Mouse (Mus musculus) embryonic facial prominence, embryonic 11.5 days (tissue): ENCODE data around the gene Kcna10. TPM values are rescaled to one million over a fixed set of nuclear protein-coding genes. Genes with fewer than 3 reads are reported as not detected.

Experiments used
- ATAC-seq: fragments of 200-750 bp; cut with Nextera tagmentation; replicated peaks from 2 replicates; pipeline ENCODE4 v1.8.0; 2017; ENCODE audit warnings: low read depth; ENCODE audit not compliant: insufficient number of reproducible peaks, low FRiP score, low TSS enrichment
- DNase-seq: peaks from one replicate; pipeline ENCODE4 v3.0.0-alpha.2; 2015; ENCODE audit warnings: low spot score
- H3K27ac ChIP-seq: fragments of 300-500 bp; sonication (generic); replicated peaks from 2 replicates; pipeline ENCODE4 v1.5.1; 2014; ENCODE audit warnings: mild to moderate bottlenecking, low read depth, low read length, control low read depth
- H3K27me3 ChIP-seq: fragments of 300-500 bp; sonication (generic); 2 replicates; pipeline ENCODE4 v1.6.1; 2014; ENCODE audit warnings: mild to moderate bottlenecking, low read length, moderate library complexity, mixed read lengths; ENCODE audit not compliant: control insufficient read depth, insufficient read depth
- H3K36me3 ChIP-seq: fragments of 300-500 bp; sonication (generic); replicated peaks from 2 replicates; pipeline ENCODE4 v1.6.1; 2014; ENCODE audit warnings: low read depth, mild to moderate bottlenecking, low read length, moderate library complexity, mixed read lengths; ENCODE audit not compliant: control insufficient read depth, insufficient read depth
- H3K4me1 ChIP-seq: fragments of 300-500 bp; sonication (generic); 2 replicates; pipeline ENCODE4 v1.6.1; 2014; ENCODE audit warnings: low read length, mixed read lengths; ENCODE audit not compliant: control insufficient read depth, insufficient read depth
- H3K4me2 ChIP-seq: fragments of 300-500 bp; sonication (generic); 2 replicates; pipeline ENCODE4 v1.6.1; 2014; ENCODE audit warnings: low read depth, mild to moderate bottlenecking, control low read depth, low read length, moderate library complexity
- H3K4me3 ChIP-seq: fragments of 300-500 bp; sonication (generic); 2 replicates; pipeline ENCODE4 v1.5.1; 2014; ENCODE audit warnings: low read depth, low read length, control low read depth
- H3K9ac ChIP-seq: fragments of 300-500 bp; sonication (generic); replicated peaks from 2 replicates; pipeline ENCODE4 v1.6.1; 2014; ENCODE audit warnings: mild to moderate bottlenecking, control low read depth, low read length
- H3K9me3 ChIP-seq: fragments of 300-500 bp; sonication (generic); replicated peaks from 2 replicates; pipeline ENCODE4 v1.6.1; 2016; ENCODE audit warnings: mild to moderate bottlenecking, low read length, inconsistent platforms, mixed read lengths; ENCODE audit not compliant: control insufficient read depth
- WGBS: fragments of 180-500 bp; shearing (Covaris S2); extraction: QIAGEN DNeasy Blood & Tissue Kit; methylation state at CpG from one replicate; pipeline ENCODE4 v1.1.7; 2014; 5-methylcytosine and 5-hydroxymethylcytosine counted together
- polyA plus RNA-seq: library from polyadenylated mRNA; unstranded; fragments of >200 nt; fragmentation: Nextera tagmentation; extraction: Ambion mirVana; gene quantifications from 2 replicates; pipeline ENCODE4 v1.2.1, GENCODE M21; 2014

Gene Kcna10
- polyA plus RNA-seq, 1 experiment from 2014 or later: not detected

DNA sequence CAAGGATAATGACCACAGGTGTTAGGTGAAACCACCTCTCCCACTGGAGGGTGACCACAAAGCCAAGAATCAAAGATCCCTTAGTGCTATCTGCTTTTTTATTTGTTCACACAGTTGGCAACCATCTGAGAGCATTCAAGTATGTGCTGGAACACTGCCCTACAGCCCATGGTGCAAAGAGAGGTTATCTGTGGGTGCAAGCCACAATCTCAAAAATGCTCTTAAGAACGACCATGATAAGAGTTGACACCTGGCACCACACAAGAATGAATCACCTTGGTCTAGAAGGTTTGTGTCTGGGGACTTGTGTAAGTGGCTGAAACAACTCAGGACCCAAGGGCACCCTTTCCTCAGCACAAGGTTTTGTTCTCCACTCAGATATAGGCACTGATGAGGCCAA lies 40.4 kb downstream of the Kcna10 start:
- Histone ChIP-seq H3K4me2 (no peak overlapping the region), H3K9me3 (no peaks in the 10 kb centered on the region), H3K4me3 (no peak overlapping the region), H3K36me3 (no peaks in the 10 kb centered on the region), H3K27ac (no peak overlapping the region), H3K9ac (no peak overlapping the region), H3K27me3 (no peaks in the 10 kb centered on the region), H3K4me1 (no peaks in the 10 kb centered on the region)
- ATAC-seq: no peak
- no peak for DNase-seq
- WGBS: 65% methylated on average over 1 of the region's 1 CpGs

- Histone ChIP-seq H3K4me1 (no peaks in the 10 kb centered on the region), H3K36me3 (no peaks in the 10 kb centered on the region), H3K4me2 (no peak overlapping the region), H3K9me3 (no peaks in the 10 kb centered on the region), H3K9ac (no peak overlapping the region), H3K4me3 (no peak overlapping the region), H3K27ac (no peak overlapping the region), H3K27me3 (no peaks in the 10 kb centered on the region)
- ATAC-seq (no peak), DNase-seq (no peak)
- WGBS: 83% methylated on average over 5 of the region's 5 CpGs
These were observed 43.0 kb downstream of the Kcna10 start for GRCm38 (mm10) chr3:107225820-107226219.

DNA sequence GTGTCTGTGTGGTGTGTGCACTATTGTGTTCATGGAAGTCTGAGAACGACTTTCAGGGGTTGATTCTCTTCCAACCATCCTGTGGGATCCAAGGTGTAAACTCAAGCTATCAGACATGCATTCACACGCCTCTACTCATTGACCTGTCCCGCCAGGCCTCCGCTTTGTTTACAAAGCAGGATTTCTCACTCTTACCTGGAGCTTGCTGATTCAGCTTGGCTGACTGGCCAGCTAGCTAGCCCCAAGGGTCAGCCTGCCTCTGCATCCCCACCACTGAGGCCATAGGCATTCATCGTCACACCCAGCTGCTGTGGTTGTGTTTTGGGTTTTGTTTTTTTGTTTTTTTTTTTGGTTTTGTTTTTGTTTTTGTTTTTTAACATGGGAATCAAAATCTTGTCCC lies 46.4 kb downstream of the Kcna10 start:
- no peaks in the 10 kb centered on the region for H3K36me3 ChIP-seq
- no peaks in the 10 kb centered on the region for H3K27me3 ChIP-seq
- WGBS: 80% methylated on average over 5 of the region's 5 CpGs
- ATAC-seq (no peak), DNase-seq (no peak)
- no peaks in the 10 kb centered on the region for H3K4me1 ChIP-seq
- no peak overlapping the region for H3K27ac ChIP-seq
- no peak overlapping the region for H3K4me3 ChIP-seq
- H3K9me3 ChIP-seq: no peaks in the 10 kb centered on the region
- no peak overlapping the region for H3K4me2 ChIP-seq
- H3K9ac ChIP-seq: no peak overlapping the region

- Histone ChIP-seq H3K27ac (no peak overlapping the region), H3K4me1 (no peaks in the 10 kb centered on the region), H3K36me3 (no peaks in the 10 kb centered on the region), H3K27me3 (no peaks in the 10 kb centered on the region), H3K9me3 (no peaks in the 10 kb centered on the region), H3K4me2 (no peak overlapping the region), H3K4me3 (no peak overlapping the region), H3K9ac (no peak overlapping the region)
- 74% methylated on average over 5 of the region's 5 CpGs for WGBS
- ATAC-seq (no peak), DNase-seq (no peak)
These were observed 47.0 kb downstream of the Kcna10 start for GRCm38 (mm10) chr3:107229822-107230221.

GRCm38 (mm10) chr3:107230527-107230926 lies 47.7 kb downstream of the Kcna10 start, which contains the start of gene A630076J17Rik:
Gene A630076J17Rik, plus strand, starts transcription at chr3:107230614.
- no peaks in the 10 kb centered on the region for H3K4me1 ChIP-seq
- H3K9ac ChIP-seq: no peak within 1 kb of the TSS
- no peaks in the 10 kb centered on the region for H3K36me3 ChIP-seq
- no peaks in the 10 kb centered on the region for H3K9me3 ChIP-seq
- H3K27ac ChIP-seq: no peak within 1 kb of the TSS
- no peaks in the 10 kb centered on the region for H3K27me3 ChIP-seq
- H3K4me3 ChIP-seq: no peak within 1 kb of the TSS
- ATAC-seq: no peak
- 66% methylated on average over 1 of the region's 1 CpGs for WGBS
- H3K4me2 ChIP-seq: no peak within 1 kb of the TSS
- no peak for DNase-seq

DNA sequence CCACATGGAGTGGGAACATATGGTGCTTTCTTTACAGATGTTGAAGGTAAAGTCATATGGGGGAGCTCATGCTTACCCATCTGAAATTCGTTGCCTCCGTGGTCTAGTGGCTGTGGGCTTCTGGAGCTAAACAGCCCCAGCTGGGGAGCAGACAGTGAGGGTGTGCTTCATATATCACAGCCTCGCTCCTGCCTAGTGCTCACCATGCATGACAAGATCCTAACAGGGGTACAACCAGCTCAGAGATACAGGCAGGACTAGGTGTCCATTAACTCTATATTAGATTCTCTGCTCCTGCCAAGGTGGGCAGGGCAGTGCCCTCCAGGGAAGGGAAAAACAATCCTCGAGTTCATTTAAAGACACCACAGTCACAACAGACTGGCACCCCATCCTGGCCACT lies 48.3 kb downstream of the Kcna10 start:
- Histone ChIP-seq H3K36me3 (no peaks in the 10 kb centered on the region), H3K9ac (no peak overlapping the region), H3K27ac (no peak overlapping the region), H3K9me3 (no peaks in the 10 kb centered on the region), H3K27me3 (no peaks in the 10 kb centered on the region), H3K4me3 (no peak overlapping the region), H3K4me1 (no peaks in the 10 kb centered on the region), H3K4me2 (no peak overlapping the region)
- 60% methylated on average over 4 of the region's 4 CpGs for WGBS
- ATAC-seq: no peak
- DNase-seq: peak; percentile 12

- no peak for ATAC-seq
- no peak overlapping the region for H3K27ac ChIP-seq
- H3K36me3 ChIP-seq: no peaks in the 10 kb centered on the region
- no peaks in the 10 kb centered on the region for H3K27me3 ChIP-seq
- peak; percentile 91 for DNase-seq
- no peak overlapping the region for H3K4me3 ChIP-seq
- no peak overlapping the region for H3K4me2 ChIP-seq
- H3K9ac ChIP-seq: no peak overlapping the region; the same call in 1 of the 2 replicates
- H3K9me3 ChIP-seq: no peaks in the 10 kb centered on the region
- 10% methylated on average over 11 of the region's 11 CpGs for WGBS
- no peaks in the 10 kb centered on the region for H3K4me1 ChIP-seq
These were observed 50.5 kb downstream of the Kcna10 start for GRCm38 (mm10) chr3:107233351-107233813.

DNA sequence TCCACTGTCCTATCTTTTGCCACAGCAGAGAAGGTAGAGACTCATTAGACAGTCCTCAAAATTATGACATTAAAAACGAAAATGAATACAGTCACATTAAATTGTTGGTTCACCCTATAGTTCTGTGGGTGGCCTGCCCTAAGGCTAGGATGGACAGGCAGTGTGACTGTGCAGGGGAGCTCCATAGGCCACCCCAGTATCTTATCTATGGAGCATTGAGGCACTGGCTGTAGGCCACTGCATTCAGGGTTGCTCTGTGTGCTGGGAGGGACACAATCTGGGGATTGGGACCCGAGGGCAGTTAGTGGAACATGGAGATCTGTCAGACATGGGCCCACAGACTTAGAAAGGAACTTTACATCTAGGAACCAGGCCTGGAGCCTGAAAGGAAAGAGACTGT lies 51.1 kb downstream of the Kcna10 start:
- Histone ChIP-seq H3K4me3 (no peak overlapping the region), H3K36me3 (no peaks in the 10 kb centered on the region), H3K4me2 (no peak overlapping the region), H3K9me3 (no peaks in the 10 kb centered on the region), H3K27me3 (no peaks in the 10 kb centered on the region), H3K9ac (no peak overlapping the region), H3K4me1 (no peaks in the 10 kb centered on the region), H3K27ac (no peak overlapping the region)
- WGBS: 36% methylated on average over 2 of the region's 2 CpGs
- DNase-seq: no peak
- ATAC-seq: no peak
